Mouse (Mus musculus): Measurements from ENCODE around the gene Adamts15. TPM values are rescaled to one million over a fixed set of nuclear protein-coding genes. Genes with fewer than 3 reads are reported as not detected.

The Adamts15 gene
- polyA plus RNA-seq, 1 experiment from 2014 or later = 0.91 TPM

GRCm38 (mm10) chr9:30849444-30849843, 72.8 kb downstream of the Adamts15 start:
- Histone ChIP-seq H3K4me2 (replicated peaks; ENCODE audit: low read depth) (no peak overlapping the region), H3K4me1 (replicated peaks; ENCODE audit: control insufficient read depth, insufficient read depth, low read length) (no peaks in the 10 kb centered on the region), H3K27me3 (replicated peaks; ENCODE audit: control insufficient read depth, insufficient read depth, low read length) (no peaks in the 10 kb centered on the region), H3K9ac (ENCODE audit: low read depth, low read length) (no peak overlapping the region), H3K36me3 (ENCODE audit: control insufficient read depth, insufficient read depth) (no peaks in the 10 kb centered on the region), H3K9me3 (ENCODE audit: control insufficient read depth) (no peaks in the 10 kb centered on the region), H3K4me3 (ENCODE audit: low read depth, low read length) (no peak overlapping the region), H3K27ac (ENCODE audit: low read depth, low read length) (no peak overlapping the region)
- 62% methylated on average over 8 of the region's 8 CpGs for WGBS
- TF ChIP-seq CTCF (IDR thresholded peaks at IDR 0.05; ENCODE audit: low read depth) = no peak
- no peak for ATAC-seq

Other genes with a start within 250 kb of the Adamts15 start
- 4.1 and 4.7 TPM in 2 replicates for gene Adamts8, start 20.1 kb upstream of the Adamts15 start, polyA plus RNA-seq (2015; fragmentation: Nextera tagmentation; extraction: Ambion mirVana)
- 5.4 and 6.7 TPM in 2 replicates for gene Zbtb44, start 108.2 kb upstream of the Adamts15 start, polyA plus RNA-seq (2015; fragmentation: Nextera tagmentation; extraction: Ambion mirVana)
- gene St14, start 209.4 kb upstream of the Adamts15 start, polyA plus RNA-seq (2015; fragmentation: Nextera tagmentation; extraction: Ambion mirVana) = 58.6 and 63.4 TPM in 2 replicates

All from intestine, postnatal 0 days (tissue).